Mouse (Mus musculus): ENCODE measurements around the gene Tcf20.

Tcf20 gene

DNA sequence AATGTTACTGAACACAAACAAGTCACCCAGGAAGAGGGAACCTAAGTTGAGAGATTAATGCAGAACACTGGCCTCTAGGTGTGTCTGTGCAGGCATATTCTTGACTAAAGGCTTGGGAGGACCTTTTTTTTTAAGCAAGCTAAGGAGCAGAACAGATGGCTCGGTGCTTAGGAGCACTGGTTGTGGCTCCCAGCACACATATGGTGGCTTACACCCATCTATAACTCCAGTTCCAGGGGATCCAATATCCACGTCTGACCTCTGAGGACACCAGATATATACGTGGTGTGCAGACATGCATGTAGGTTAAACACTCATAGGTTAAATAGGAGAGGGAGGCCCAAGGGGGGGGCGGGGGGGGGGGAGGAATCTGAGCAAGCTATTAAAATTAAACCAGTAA lies 165.3 kb downstream of the Tcf20 start:
- DNase-seq (ENCODE audit: low read depth, low spot score), result no peak
- no peaks in the 10 kb centered on the region for H3K27me3 ChIP-seq (ENCODE audit: control insufficient read depth, insufficient read depth, low read length, poor library complexity, severe bottlenecking)
- H3K36me3 ChIP-seq (ENCODE audit: control insufficient read depth, insufficient read depth, low read length, poor library complexity, severe bottlenecking), result peaks cover 2% of the 10 kb centered on the region; the same call in 1 of the 2 replicates

DNA sequence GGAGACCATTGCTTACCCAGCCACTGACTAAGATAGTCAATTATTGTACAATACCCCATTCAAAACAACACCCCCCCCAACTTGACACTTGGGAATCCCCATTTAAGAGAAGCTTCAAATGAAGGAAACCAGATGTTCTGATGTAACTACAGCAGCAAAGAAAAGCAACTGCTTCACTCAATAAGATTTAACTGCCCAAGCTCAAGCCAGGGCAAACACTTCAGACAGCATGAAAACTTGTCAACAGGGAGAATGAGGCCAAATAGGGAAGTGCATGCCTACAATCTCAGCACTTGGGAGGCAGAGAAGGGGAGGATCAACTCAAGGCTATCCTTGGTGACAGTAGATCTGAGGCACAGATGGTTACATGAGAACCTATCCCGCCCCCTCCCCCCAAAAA lies 166.0 kb downstream of the Tcf20 start:
- DNase-seq (ENCODE audit: low read depth, low spot score), result no peak
- H3K36me3 ChIP-seq (ENCODE audit: control insufficient read depth, insufficient read depth, low read length, poor library complexity, severe bottlenecking), result peaks cover 2% of the 10 kb centered on the region; the same call in 1 of the 2 replicates
- no peaks in the 10 kb centered on the region for H3K27me3 ChIP-seq (ENCODE audit: control insufficient read depth, insufficient read depth, low read length, poor library complexity, severe bottlenecking)

DNA sequence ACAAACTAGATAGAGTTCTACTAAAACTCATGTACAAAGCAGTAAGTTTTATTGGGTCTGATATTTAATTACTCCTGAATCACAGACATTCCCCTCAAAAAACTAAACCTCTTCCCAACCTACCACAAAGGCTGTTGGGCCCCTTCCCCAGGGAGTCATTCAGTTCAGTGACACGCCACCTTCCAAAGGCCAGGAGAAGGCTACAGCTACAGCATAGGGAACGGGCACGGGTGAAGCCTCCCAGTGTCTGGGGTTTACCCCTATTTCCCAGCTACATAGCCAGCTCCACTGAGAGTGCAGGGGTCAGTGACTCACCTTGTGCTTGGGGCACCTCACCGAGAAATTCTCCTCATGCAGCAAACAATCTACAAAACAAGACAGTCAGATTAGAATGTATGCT lies 172.4 kb downstream of the Tcf20 start:
- no peaks in the 10 kb centered on the region for H3K27me3 ChIP-seq (ENCODE audit: control insufficient read depth, insufficient read depth, low read length, poor library complexity, severe bottlenecking)
- peaks cover 7% of the 10 kb centered on the region; the same call in 1 of the 2 replicates for H3K36me3 ChIP-seq (ENCODE audit: control insufficient read depth, insufficient read depth, low read length, poor library complexity, severe bottlenecking)
- DNase-seq (ENCODE audit: low read depth, low spot score), result no peak

DNA sequence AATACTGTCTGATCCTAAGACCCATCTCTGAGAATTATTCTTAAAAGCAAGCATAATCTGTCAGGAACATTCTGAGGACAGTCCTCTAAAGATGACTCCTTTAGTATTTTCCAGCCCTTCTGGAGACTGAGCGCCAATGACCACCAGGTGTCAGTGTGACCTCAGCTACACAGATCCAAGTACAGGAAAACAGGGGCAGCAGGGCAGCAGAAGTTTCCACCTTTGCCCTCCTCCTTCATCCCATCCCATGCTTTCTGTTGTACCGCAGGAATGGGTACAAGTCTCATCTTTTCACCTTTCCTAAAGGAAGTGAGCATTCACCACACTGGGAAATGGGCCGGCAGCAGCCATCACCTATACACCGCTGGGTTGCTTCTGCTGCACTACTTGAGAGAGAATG lies 172.9 kb downstream of the Tcf20 start:
- peaks cover 7% of the 10 kb centered on the region; the same call in 1 of the 2 replicates for H3K36me3 ChIP-seq (ENCODE audit: control insufficient read depth, insufficient read depth, low read length, poor library complexity, severe bottlenecking)
- H3K27me3 ChIP-seq (ENCODE audit: control insufficient read depth, insufficient read depth, low read length, poor library complexity, severe bottlenecking), result no peaks in the 10 kb centered on the region
- peak; percentile 78 for DNase-seq (ENCODE audit: low read depth, low spot score)

DNA sequence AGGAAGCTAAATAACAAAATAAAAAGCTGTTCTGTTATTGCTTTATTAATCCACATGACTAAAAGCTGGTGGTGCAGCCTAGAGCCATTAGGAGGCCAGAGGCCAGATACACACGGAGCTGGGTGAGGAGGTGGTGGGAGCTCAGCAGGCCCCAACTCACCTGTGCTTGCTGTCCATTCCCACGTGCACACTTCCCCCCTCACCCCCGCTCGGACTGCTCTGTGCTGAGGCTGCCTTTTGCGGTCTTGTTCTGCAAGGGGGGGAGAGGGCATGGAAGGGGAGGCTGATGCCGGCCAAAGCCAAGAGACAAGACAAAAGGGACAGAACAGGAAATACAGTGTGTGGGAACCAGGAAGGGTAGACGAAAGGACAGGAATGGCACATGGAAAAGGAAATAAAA lies 173.4 kb downstream of the Tcf20 start:
- peaks cover 10% of the 10 kb centered on the region; the same call in 1 of the 2 replicates for H3K36me3 ChIP-seq (ENCODE audit: control insufficient read depth, insufficient read depth, low read length, poor library complexity, severe bottlenecking)

DNA sequence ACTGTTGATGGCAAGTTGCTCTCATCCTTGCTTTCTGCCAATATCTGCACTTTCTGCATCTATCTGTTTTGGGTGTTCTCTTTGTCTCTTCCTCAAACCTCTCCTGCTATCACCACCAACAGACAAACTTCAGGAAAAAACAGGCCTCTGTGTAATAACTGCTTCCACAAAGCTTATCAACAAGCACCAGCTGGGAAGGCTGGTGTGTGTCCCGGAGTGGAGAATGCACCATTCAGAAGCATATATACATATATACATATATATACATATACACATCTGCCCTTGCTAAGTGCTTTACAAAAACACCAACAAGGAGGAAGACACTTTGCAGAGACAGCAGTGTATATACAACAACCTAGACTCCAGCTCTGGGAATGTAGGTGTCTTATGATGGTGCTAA lies 177.1 kb downstream of the Tcf20 start:
- DNase-seq (ENCODE audit: low read depth, low spot score), result no peak
- H3K36me3 ChIP-seq (ENCODE audit: control insufficient read depth, insufficient read depth, low read length, poor library complexity, severe bottlenecking), result peaks cover 10% of the 10 kb centered on the region; the same call in 1 of the 2 replicates
- H3K27me3 ChIP-seq (ENCODE audit: control insufficient read depth, insufficient read depth, low read length, poor library complexity, severe bottlenecking), result no peaks in the 10 kb centered on the region

More for the DNA sequence above, 173.4 kb downstream of the Tcf20 start:
- no peaks in the 10 kb centered on the region for H3K27me3 ChIP-seq (ENCODE audit: control insufficient read depth, insufficient read depth, low read length, poor library complexity, severe bottlenecking)
- DNase-seq (ENCODE audit: low read depth, low spot score), result no peak

DNA sequence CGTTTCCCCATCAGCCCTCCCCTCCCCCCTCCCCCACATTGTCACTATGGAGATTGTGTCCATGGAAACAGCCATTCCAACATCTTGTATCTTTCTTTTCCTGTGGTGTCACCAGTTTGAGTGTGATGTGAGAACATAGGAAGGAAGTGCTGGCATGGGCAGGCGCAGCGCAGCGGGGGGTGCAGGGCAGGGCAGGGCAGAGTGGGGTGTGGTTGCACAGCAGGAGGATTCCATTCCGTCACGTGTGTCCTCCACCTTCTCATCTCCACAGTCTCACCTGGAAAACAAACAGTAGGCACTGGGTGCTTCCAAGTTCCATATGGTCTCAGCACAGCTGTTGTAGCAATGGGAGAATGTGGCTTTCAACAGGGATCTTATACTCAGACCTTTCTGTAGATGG lies 178.2 kb downstream of the Tcf20 start:
- no peak for DNase-seq (ENCODE audit: low read depth, low spot score)
- H3K36me3 ChIP-seq (ENCODE audit: control insufficient read depth, insufficient read depth, low read length, poor library complexity, severe bottlenecking), result peaks cover 8% of the 10 kb centered on the region; the same call in 1 of the 2 replicates
- no peaks in the 10 kb centered on the region for H3K27me3 ChIP-seq (ENCODE audit: control insufficient read depth, insufficient read depth, low read length, poor library complexity, severe bottlenecking)

DNA sequence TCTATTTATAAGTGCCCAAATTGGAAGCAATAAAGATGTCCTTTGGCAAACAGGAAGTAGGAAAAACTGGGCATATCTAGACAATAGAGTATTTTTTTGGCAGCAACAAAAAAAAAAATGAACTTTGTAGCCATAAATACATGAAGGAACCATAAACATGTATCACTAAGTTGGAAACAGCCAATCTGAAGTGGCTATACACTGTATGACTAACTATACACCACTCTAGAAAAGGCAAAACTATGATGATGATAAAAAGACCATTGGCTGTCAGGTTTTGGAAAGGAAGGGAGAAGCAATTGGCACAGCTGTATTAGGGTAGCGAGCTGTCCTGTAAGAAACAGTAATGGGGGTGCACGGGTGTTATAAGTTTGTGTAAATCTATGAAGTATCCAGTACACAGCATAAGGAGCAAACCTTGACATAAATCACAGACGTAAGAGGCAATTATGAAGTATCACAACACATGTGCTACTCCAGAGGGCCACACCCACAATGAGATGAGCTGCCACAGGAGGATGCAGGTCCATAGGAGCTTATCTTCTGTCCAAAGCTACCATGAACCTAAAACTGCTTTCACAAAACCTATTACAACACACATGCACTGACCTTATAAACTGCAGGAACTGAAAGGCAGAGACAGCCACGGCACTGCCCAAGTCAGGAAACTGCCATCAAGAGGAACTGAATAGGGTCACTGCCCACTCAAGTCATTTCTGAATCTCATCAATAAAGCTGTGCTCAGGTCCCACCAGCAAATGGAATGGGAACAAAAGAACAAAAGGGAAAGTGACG lies 180.5 kb downstream of the Tcf20 start:
- no peak for DNase-seq (ENCODE audit: low read depth, low spot score)
- Histone ChIP-seq H3K27me3 (ENCODE audit: control insufficient read depth, insufficient read depth, low read length, poor library complexity, severe bottlenecking) (no peaks in the 10 kb centered on the region), H3K36me3 (ENCODE audit: control insufficient read depth, insufficient read depth, low read length, poor library complexity, severe bottlenecking) (peaks cover 5% of the 10 kb centered on the region; the same call in 1 of the 2 replicates)

DNA sequence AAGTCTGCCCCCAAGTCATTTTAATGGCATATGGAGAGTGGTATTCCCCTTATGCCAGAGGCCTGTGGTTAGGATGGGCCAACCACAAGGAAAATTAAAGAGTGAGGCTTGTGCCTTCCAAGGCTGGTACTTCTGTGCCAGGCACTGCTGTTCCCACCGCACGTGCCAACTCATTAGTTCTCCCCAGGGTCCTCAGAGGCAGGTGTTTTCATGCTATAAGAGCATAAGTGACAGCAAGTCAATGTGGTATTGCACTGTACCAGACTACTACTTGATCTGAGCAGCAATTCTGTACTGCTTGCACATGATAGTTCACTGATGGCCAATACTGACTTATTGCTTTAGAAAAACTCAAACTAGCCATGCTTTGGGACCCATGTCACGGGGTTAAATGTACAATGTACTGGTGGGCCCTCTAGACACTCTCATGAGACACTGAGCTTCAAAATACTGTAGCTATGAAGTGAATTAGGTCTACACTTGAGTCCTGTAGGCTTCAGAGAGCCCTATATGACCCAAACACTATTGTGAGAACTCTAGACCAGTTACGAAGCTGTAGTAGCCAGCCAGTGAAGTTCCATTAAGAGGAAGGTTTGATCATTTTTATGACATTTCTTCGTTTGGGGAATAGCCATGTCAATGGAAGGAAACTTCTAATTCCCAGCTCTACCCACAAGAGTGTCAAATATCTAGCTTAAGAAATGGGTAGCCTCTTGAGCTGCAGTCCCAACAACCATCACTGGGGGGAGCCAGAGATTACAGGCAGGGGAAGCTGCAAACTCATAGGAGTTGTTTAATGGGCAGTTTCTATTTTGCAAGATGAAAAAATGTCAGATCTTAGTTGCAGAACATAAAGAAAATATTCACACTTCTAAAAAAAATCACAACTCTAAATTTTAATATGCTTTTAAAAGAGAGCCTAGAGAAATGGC lies 182.7 kb downstream of the Tcf20 start:
- peak; percentile 84 for DNase-seq (ENCODE audit: low read depth, low spot score)
- Histone ChIP-seq H3K27me3 (ENCODE audit: control insufficient read depth, insufficient read depth, low read length, poor library complexity, severe bottlenecking) (no peaks in the 10 kb centered on the region), H3K36me3 (ENCODE audit: control insufficient read depth, insufficient read depth, low read length, poor library complexity, severe bottlenecking) (0 out of 2 replicates have a peak, but pooled peaks cover 3% of the 10 kb centered on the region)

DNA sequence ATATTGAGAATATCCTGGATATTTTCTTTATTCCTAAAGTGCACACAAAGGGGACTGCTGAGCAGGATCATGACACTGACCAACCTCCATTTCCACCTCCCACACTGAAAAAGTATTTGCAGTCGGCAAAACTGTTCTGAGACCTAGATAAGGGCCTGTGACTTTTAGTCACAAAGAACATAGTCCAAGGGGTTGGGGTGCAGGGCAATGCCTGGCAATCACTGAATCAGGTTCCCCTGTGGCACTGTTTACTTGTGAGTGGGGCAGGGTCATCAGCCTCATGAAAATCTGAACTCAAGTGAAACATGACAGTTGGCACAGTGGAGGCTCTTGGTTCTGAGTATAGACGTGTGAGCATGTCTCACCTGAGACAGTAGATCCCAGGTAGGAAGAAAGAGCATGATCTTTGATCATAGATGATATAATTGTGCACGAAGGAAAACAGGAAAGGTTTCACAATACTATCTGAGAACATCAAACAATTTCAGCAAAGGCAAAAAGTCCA lies 191.7 kb downstream of the Tcf20 start:
- Histone ChIP-seq H3K27me3 (ENCODE audit: control insufficient read depth, insufficient read depth, low read length, poor library complexity, severe bottlenecking) (no peaks in the 10 kb centered on the region), H3K36me3 (ENCODE audit: control insufficient read depth, insufficient read depth, low read length, poor library complexity, severe bottlenecking) (no peaks in the 10 kb centered on the region)
- DNase-seq (ENCODE audit: low read depth, low spot score), result no peak

DNA sequence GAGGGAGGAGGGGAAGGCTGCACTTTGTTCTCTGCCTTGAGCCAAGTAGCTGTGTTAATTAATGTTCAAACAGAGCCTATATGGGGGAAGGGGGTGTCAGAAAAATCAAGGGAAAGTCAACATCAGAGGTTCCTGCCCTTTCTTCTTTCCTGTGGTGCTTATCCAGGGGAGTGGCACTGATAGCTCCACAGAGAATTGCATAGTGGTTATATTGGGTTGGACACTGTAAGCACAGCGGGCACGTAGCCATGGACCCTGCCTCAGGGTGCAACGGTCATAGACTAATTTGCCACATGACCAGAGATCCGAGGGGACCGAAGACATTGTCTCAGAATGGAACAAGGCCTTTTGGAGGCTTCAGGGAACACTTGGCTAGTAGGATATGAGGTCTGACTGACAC lies 193.4 kb downstream of the Tcf20 start, which contains the start of gene Cyp2d26:
Gene Cyp2d26 (minus strand): TSS at position 18 of the 400 bp plus-strand sequence.
- DNase-seq (ENCODE audit: low read depth, low spot score), result no peak
- no peaks in the 10 kb centered on the region for H3K36me3 ChIP-seq (ENCODE audit: control insufficient read depth, insufficient read depth, low read length, poor library complexity, severe bottlenecking)
- H3K27me3 ChIP-seq (ENCODE audit: control insufficient read depth, insufficient read depth, low read length, poor library complexity, severe bottlenecking), result no peaks in the 10 kb centered on the region

DNA sequence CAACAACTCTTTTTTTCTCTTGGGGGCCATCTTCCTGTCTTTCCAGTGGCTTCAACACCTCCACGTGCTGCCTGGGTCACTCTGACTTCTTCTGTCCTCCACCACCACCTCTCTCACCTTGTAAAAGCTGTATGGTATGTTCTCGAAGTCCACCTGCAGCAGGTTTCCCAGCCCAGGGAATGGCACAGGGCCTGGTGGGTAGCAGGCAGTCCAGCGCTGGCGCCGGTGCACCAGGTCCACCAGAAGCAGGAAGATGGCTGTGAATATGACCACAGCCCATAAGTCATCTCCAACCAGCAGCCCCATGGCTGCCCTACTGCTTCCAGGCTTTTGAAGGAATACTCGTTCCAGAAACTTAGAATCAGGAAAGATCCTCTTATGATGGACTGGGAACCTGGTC lies 193.8 kb downstream of the Tcf20 start:
- no peak for DNase-seq (ENCODE audit: low read depth, low spot score)
- no peaks in the 10 kb centered on the region for H3K36me3 ChIP-seq (ENCODE audit: control insufficient read depth, insufficient read depth, low read length, poor library complexity, severe bottlenecking)
- H3K27me3 ChIP-seq (ENCODE audit: control insufficient read depth, insufficient read depth, low read length, poor library complexity, severe bottlenecking), result no peaks in the 10 kb centered on the region

DNA sequence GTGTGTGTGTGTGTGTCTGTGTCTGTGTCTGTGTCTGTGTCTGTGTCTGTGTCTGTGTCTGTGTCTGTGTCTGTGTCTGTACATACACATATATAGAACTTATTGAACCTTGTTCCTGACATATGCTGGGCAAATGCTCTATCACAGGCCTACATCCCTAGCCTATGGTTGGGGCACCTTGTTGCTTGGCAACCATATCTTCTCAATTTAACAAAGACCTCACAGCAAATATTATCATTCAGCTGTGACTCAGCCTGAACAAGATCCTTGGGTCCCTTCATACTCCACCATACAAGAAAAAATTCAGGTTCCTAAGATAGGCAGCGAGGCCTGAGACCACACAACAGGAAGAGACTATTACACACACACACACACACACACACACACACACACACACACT lies 194.2 kb downstream of the Tcf20 start:
- DNase-seq (ENCODE audit: low read depth, low spot score), result no peak

DNA sequence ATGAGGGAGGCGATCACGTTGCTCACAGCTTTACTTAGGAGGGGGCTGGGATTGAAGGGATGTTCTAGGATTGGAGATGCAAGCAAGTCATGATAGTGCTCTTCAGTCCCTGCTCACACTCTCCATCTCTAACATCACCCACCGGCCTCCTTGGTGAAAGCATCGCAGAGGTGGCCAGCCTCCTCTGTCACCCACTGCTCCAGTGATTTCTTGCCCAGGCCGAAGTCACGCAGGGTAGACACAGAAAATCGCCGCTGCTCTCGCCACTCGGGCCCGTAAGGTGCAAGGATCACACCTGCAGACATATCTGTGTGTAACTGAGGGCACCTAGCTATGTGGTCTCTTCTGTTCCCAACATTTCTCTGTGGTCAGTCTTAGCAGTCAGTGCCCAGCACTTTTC lies 195.1 kb downstream of the Tcf20 start:
- Histone ChIP-seq H3K36me3 (ENCODE audit: control insufficient read depth, insufficient read depth, low read length, poor library complexity, severe bottlenecking) (no peaks in the 10 kb centered on the region), H3K27me3 (ENCODE audit: control insufficient read depth, insufficient read depth, low read length, poor library complexity, severe bottlenecking) (no peaks in the 10 kb centered on the region)
- no peak for DNase-seq (ENCODE audit: low read depth, low spot score)

More for the DNA sequence above, 194.2 kb downstream of the Tcf20 start:
- Histone ChIP-seq H3K27me3 (ENCODE audit: control insufficient read depth, insufficient read depth, low read length, poor library complexity, severe bottlenecking) (no peaks in the 10 kb centered on the region), H3K36me3 (ENCODE audit: control insufficient read depth, insufficient read depth, low read length, poor library complexity, severe bottlenecking) (no peaks in the 10 kb centered on the region)

DNA sequence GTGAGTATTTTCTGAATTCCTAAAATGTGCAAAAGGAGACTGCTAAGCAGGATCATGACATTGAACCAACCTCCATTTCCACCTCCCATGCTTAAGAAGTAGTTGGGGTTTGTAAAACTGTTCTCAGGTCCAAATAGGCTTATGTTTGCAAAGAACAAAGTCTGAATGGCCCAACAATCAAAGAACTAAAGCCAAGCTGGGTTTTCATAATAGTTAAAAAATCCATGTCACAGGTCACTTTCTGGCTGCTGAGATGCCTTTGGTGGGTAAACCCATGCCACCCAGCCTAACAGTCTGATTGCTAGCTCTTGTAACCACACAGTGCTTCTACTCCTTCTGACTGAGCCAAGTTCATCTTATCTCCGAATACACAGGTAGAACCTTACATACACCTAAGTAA lies 203.1 kb downstream of the Tcf20 start:
- DNase-seq (ENCODE audit: low read depth, low spot score), result no peak
- H3K36me3 ChIP-seq (ENCODE audit: control insufficient read depth, insufficient read depth, low read length, poor library complexity, severe bottlenecking), result no peaks in the 10 kb centered on the region
- H3K27me3 ChIP-seq (ENCODE audit: control insufficient read depth, insufficient read depth, low read length, poor library complexity, severe bottlenecking), result no peaks in the 10 kb centered on the region
